11 mouse cellular contexts compared by ENCODE assay signal in the genomic region with DNA sequence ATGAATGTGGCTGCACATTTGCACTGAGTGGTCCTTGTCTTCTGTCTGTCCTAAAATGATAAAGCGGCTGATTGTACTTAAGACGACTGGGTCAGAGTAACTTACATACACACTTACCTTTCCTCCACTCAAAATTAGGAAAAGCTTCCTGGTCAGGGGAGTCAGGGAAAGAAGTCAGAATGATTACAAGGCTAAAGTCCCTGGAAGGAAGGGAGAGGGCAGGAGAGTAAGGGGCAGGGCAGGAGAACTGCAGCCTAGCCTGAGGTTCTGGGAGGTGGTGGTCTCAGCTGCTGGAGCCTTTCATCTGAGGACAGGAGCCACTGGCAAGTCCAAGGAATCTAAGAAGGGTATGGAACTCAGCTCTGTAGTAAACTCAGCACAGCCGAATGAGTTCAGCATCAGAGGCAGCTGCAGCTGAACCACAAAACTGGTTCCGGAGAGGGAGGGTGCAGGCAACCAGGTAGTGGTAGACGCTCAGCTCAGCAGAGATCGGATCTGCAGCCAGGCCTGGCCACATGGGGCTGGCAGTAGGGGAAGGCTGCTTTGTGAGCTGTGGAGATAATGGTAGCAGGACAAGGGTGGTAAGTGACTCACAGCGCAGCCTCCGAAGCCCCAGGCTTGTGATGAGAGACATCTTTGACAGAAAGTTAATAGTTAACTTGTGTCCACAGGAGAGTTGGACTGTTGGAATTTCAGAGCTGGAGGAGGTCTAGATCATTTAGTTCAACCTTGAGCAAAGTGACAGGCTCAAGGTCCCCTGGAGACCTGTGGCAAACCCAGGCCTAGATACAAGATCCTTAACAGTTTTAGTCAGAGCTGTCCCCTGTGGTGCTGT. TPM values are rescaled to one million over a fixed set of nuclear protein-coding genes. Genes with fewer than 3 reads are reported as not detected.
DNase-seq lines count a peak whose midpoint lies in the region; ATAC-seq and TF ChIP-seq lines count a peak whose summit lies in the region.
"Had no signal": no experiment of that assay in that cellular context is flagged by ENCODE, and none has a peak within 500 bp of the region (broad histone marks: within the 10 kb centered on the region; RNA-seq: fewer than 3 reads in every experiment).

No protein-coding gene starts in this region.

- H3K4me1 ChIP-seq in kidney, postnatal 0 days (replicated peaks; ENCODE audit: insufficient read depth, low read length) = peaks cover 12% of the 10 kb centered on the region; the same call in 1 of the 2 replicates

- POLR2A ChIA-PET in Patski (lab: Charles Lee) = interaction anchor here (0.6 to 1.5 kb wide), 4 partner anchors 9 to 230 kb away, joined by 3 to 7 read pairs (median 4); a partner anchor contains a TSS

- CTCF ChIA-PET in Patski (lab: Charles Lee) = interaction anchor here (1.3 to 3.8 kb wide), 4 partner anchors 9 to 35 kb away, joined by 3 to 25 read pairs (median 14); a partner anchor contains a TSS

- peak; percentile 26 to 35 for DNase-seq in cerebellum, adult 18-20 months
- peak; percentile 86 for DNase-seq in Patski (ENCODE audit: low read depth, low spot score)
- DNase-seq in kidney, postnatal 0 days (ENCODE audit: low spot score) = no peak
- DNase-seq in gastrocnemius, postnatal 10 days = no peak
- DNase-seq in Muller cell, postnatal 12 days (ENCODE audit: inconsistent ontology term) = no peak
- no peak for DNase-seq in urinary bladder, adult 2 months (ENCODE audit: low spot score)

- no peak overlapping the region for H3K4me3 ChIP-seq in kidney, postnatal 0 days (replicated peaks; ENCODE audit: low read depth, low read length)
- H3K4me3 ChIP-seq: midbrain, embryonic 13.5 days had no signal

- no peak for TF ChIP-seq CTCF in Patski (IDR thresholded peaks at IDR 0.05)
- TF ChIP-seq CTCF in kidney, postnatal 0 days (IDR thresholded peaks at IDR 0.05; ENCODE audit: low read depth) = no peak

- H3K4me2 ChIP-seq in kidney, postnatal 0 days (ENCODE audit: low read length) = no peak overlapping the region
- H3K4me2 ChIP-seq: midbrain, embryonic 13.5 days had no signal

- in situ Hi-C loops in Patski (cut with MboI; ENCODE audit: low pct_unique_long_range_greater_than_20kb) = no loop called here

- H3K27me3 ChIP-seq in Patski = no peaks in the 10 kb centered on the region
- H3K27me3 ChIP-seq in kidney, postnatal 0 days (ENCODE audit: insufficient read depth, low read length) = no peaks in the 10 kb centered on the region
- H3K27me3 ChIP-seq: midbrain, embryonic 13.5 days had no signal

- 54% methylated on average over 8 of the region's 8 CpGs for WGBS in kidney, postnatal 0 days

- ATAC-seq in cerebellum, adult (ENCODE audit: insufficient number of reproducible peaks, low FRiP score, low TSS enrichment) = no peak
- ATAC-seq in Patski = peak; percentile 92
- ATAC-seq in kidney, postnatal 0 days (replicated peaks; ENCODE audit: low FRiP score, low read depth) = peak; percentile 86
- ATAC-seq in megakaryocyte-erythroid progenitor cell, adult 5-6 weeks (replicated peaks; ENCODE audit: low FRiP score, low TSS enrichment, poor library complexity, severe bottlenecking) = peak; percentile 94
- ATAC-seq: hindbrain, postnatal 0 days; midbrain, embryonic 13.5 days had no signal

- peak overlapping the region; percentile 91 for H3K27ac ChIP-seq in kidney, postnatal 0 days
- H3K27ac ChIP-seq: hindbrain, postnatal 0 days; midbrain, embryonic 13.5 days had no signal

- peak overlapping the region; percentile 18; the same call in 1 of the 2 replicates for H3K9ac ChIP-seq in kidney, postnatal 0 days (ENCODE audit: low read depth, low read length)
- H3K9ac ChIP-seq: midbrain, embryonic 13.5 days had no signal

- no peaks in the 10 kb centered on the region for H3K36me3 ChIP-seq in kidney, postnatal 0 days (ENCODE audit: insufficient read depth, low read length)

- no peaks in the 10 kb centered on the region for H3K9me3 ChIP-seq in kidney, postnatal 0 days (replicated peaks; ENCODE audit: low read length)
- H3K9me3 ChIP-seq: midbrain, embryonic 13.5 days had no signal

RNA-seq across cellular contexts. Expression of a gene that starts 9.1 kb away (rescaled TPM):
- 166 TPM for polyA plus RNA-seq in Patski (2021)
- 26.5 and 27.7 TPM in 2 replicates for polyA plus RNA-seq in kidney, postnatal 0 days (2015; fragmentation: Nextera tagmentation; extraction: Ambion mirVana)
- 69.3 and 99.2 TPM in 2 replicates for total RNA-seq in megakaryocyte-erythroid progenitor cell, adult 5-6 weeks (2014; fragmentation: Nextera tagmentation)
- 84.3 and 107 TPM in 2 replicates for total RNA-seq in megakaryocyte-erythroid progenitor cell, adult 5-6 weeks (2017)
- 100 to 1,000 TPM; 300 to 302 TPM for total RNA-seq in gastrocnemius, postnatal 10 days (2021)
- polyA plus RNA-seq in urinary bladder, adult 2 months (2012; rRNA removed) = 24.1 and 33.8 TPM in 2 replicates

RNA-seq across cellular contexts. Expression of a gene that starts 15.5 kb away (rescaled TPM):
- polyA plus RNA-seq in Patski (2021) = 0.14 TPM
- 0.34 and 0.40 TPM in 2 replicates for polyA plus RNA-seq in kidney, postnatal 0 days (2015; fragmentation: Nextera tagmentation; extraction: Ambion mirVana)
- total RNA-seq in megakaryocyte-erythroid progenitor cell, adult 5-6 weeks (2014; fragmentation: Nextera tagmentation) = not detected in 2 replicates
- not detected in 2 replicates for total RNA-seq in megakaryocyte-erythroid progenitor cell, adult 5-6 weeks (2017)
- not detected for total RNA-seq in gastrocnemius, postnatal 10 days (2021)
- polyA plus RNA-seq in urinary bladder, adult 2 months (2012; rRNA removed) = not detected in 2 replicates
- total RNA-seq: hindbrain, postnatal 0 days had no signal
- polyA plus RNA-seq: spleen, adult 2 months had no signal

RNA-seq across cellular contexts. Expression of a gene that starts 47.0 kb away (rescaled TPM):
- not detected for polyA plus RNA-seq in Patski (2021)
- not detected in 2 replicates for polyA plus RNA-seq in kidney, postnatal 0 days (2015; fragmentation: Nextera tagmentation; extraction: Ambion mirVana)
- total RNA-seq in megakaryocyte-erythroid progenitor cell, adult 5-6 weeks (2014; fragmentation: Nextera tagmentation) = not detected in 2 replicates
- not detected in 2 replicates for total RNA-seq in megakaryocyte-erythroid progenitor cell, adult 5-6 weeks (2017)
- total RNA-seq in gastrocnemius, postnatal 10 days (2021) = not detected
- polyA plus RNA-seq in urinary bladder, adult 2 months (2012; rRNA removed) = not detected in 2 replicates
- total RNA-seq: hindbrain, postnatal 0 days had no signal
- polyA plus RNA-seq: spleen, adult 2 months had no signal

Comparison
In these comparisons a context has a peak if more than half of its experiments do, and no peak if none do; other contexts are left out.
1. DNase-seq: peak in cerebellum, adult 18-20 months (2 of 2) and Patski (single experiment); none in kidney, postnatal 0 days (single experiment), gastrocnemius, postnatal 10 days (single experiment), Muller cell, postnatal 12 days (single experiment) and urinary bladder, adult 2 months (single experiment).